Mouse (Mus musculus): Measurements from ENCODE around the gene Spns3. TPM values are rescaled to one million over a fixed set of nuclear protein-coding genes. Genes with fewer than 3 reads are reported as not detected.

Gene Spns3
- polyA plus RNA-seq, 1 experiment from 2014 or later, result 12.2 TPM

DNA sequence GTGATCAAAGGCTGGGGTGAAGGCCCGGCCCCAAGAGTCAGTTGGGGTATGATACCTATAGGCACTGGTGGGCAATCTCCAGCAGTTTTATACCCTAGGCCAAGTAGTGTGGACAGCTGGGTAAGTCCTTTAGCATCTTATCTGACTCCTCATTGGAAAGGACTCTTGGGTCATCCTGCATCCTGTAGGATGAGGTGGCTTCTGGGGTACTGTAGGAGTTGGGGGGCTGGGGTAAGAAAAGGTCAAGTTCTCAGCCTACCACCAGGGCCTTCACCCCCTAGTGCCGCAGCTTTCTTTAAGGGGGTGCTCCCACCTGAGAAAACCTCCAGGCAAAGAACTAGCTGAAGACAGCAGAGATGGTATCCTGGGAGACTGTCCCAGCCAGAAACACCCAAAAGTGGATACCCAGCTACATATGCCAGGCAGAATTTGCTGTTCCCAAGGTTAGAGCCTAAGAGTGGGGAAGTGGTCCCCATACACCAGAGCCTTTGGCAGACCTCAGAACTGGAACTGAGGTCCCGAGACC, 98.1 kb downstream of the Spns3 start:
- ATAC-seq, result no peak
- no peaks in the 10 kb centered on the region for H3K9me3 ChIP-seq (ENCODE audit: control insufficient read depth)
- 78% methylated on average over 3 of the region's 3 CpGs for WGBS

GRCm38 (mm10) chr11:72447475-72447874, 102.8 kb downstream of the Spns3 start:
- H3K27me3 ChIP-seq (replicated peaks; ENCODE audit: control insufficient read depth, insufficient read depth, low read length), result no peaks in the 10 kb centered on the region
- ATAC-seq, result no peak
- WGBS, result 83% methylated on average over 8 of the region's 8 CpGs

More for the DNA sequence above, 98.1 kb downstream of the Spns3 start:
- Histone ChIP-seq H3K4me3 (ENCODE audit: low read depth, low read length) (no peak overlapping the region), H3K4me2 (replicated peaks; ENCODE audit: low read depth) (no peak overlapping the region), H3K27me3 (replicated peaks; ENCODE audit: control insufficient read depth, insufficient read depth, low read length) (no peaks in the 10 kb centered on the region), H3K27ac (ENCODE audit: low read depth, low read length) (no peak overlapping the region), H3K4me1 (replicated peaks; ENCODE audit: control insufficient read depth, insufficient read depth, low read length) (no peaks in the 10 kb centered on the region), H3K9ac (ENCODE audit: low read depth, low read length) (no peak overlapping the region), H3K36me3 (ENCODE audit: control insufficient read depth, insufficient read depth) (peaks cover 66% of the 10 kb centered on the region)
- TF ChIP-seq CTCF (IDR thresholded peaks at IDR 0.05; ENCODE audit: low read depth), result no peak

DNA sequence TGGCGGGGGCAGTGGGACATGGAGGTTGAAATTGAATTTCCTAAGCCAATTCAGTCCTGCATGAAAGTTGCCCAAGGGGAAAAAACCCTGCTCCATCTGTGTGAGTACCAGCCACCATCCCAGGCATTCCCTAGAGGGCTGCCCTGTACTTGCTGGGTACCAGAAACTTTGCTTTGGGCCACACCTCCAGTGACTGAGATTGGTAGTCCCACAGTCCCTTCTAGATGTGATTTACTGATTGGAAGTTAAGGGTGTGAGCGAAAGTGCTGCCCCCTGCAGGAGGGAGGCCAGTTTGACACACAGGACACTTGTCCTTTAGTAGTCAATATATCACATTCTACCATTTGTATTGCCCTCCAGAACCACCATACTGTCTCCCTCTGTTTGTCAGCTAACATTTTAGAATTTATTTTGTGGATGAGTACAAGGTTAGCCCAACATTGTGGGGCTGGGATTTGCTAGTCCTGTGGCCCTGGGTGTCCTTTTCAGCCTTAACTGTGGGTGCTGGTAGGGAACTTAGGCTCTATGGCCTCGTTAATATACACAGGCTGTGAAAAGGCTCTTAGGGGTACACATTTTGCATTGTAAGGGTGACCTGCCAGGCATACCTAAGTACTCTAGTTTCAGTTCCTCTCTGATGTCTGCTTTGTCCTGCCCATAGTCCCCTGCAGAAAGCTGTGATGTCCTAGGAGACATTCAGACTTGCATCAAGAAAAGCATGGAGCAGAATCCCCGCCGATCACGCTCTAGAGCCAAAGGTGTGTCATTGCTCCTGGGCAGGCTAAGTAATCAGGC, 103.8 kb downstream of the Spns3 start:
- H3K9ac ChIP-seq (ENCODE audit: low read depth, low read length), result no peak overlapping the region
- peak; percentile 83 for TF ChIP-seq CTCF (IDR thresholded peaks at IDR 0.05; ENCODE audit: low read depth)
- 0 out of 2 replicates have a peak overlapping the region, but pooled peaks have one; percentile 7 for H3K27ac ChIP-seq (ENCODE audit: low read depth, low read length)

More at GRCm38 (mm10) chr11:72447475-72447874, 102.8 kb downstream of the Spns3 start:
- TF ChIP-seq CTCF (IDR thresholded peaks at IDR 0.05; ENCODE audit: low read depth), result peak; percentile 54
- H3K9ac ChIP-seq (ENCODE audit: low read depth, low read length), result no peak overlapping the region
- H3K9me3 ChIP-seq (ENCODE audit: control insufficient read depth), result no peaks in the 10 kb centered on the region
- H3K4me2 ChIP-seq (replicated peaks; ENCODE audit: low read depth), result no peak overlapping the region
- H3K27ac ChIP-seq (ENCODE audit: low read depth, low read length), result no peak overlapping the region
- peaks cover 100% of the 10 kb centered on the region for H3K36me3 ChIP-seq (ENCODE audit: control insufficient read depth, insufficient read depth)
- no peak overlapping the region for H3K4me3 ChIP-seq (ENCODE audit: low read depth, low read length)
- peaks cover under 1% of the 10 kb centered on the region; the same call in 1 of the 2 replicates for H3K4me1 ChIP-seq (replicated peaks; ENCODE audit: control insufficient read depth, insufficient read depth, low read length)

More for the DNA sequence above, 103.8 kb downstream of the Spns3 start:
- Histone ChIP-seq H3K27me3 (replicated peaks; ENCODE audit: control insufficient read depth, insufficient read depth, low read length) (no peaks in the 10 kb centered on the region), H3K4me2 (replicated peaks; ENCODE audit: low read depth) (no peak overlapping the region), H3K9me3 (ENCODE audit: control insufficient read depth) (no peaks in the 10 kb centered on the region), H3K4me1 (replicated peaks; ENCODE audit: control insufficient read depth, insufficient read depth, low read length) (peaks cover 7% of the 10 kb centered on the region; the same call in 1 of the 2 replicates), H3K4me3 (ENCODE audit: low read depth, low read length) (no peak overlapping the region), H3K36me3 (ENCODE audit: control insufficient read depth, insufficient read depth) (peaks cover 91% of the 10 kb centered on the region)
- ATAC-seq, result no peak
- 84% methylated on average over 6 of the region's 6 CpGs for WGBS

Other genes with a start within 250 kb of the Spns3 start
- gene Xaf1, start 248.9 kb downstream of the Spns3 start, polyA plus RNA-seq (2015; fragmentation: Nextera tagmentation; extraction: Ambion mirVana), result 56.1 and 59.9 TPM in 2 replicates
- gene Fbxo39, start 236.1 kb downstream of the Spns3 start, polyA plus RNA-seq (2015; fragmentation: Nextera tagmentation; extraction: Ambion mirVana), result not detected in 2 replicates
- gene Tekt1, start 188.1 kb downstream of the Spns3 start, polyA plus RNA-seq (2015; fragmentation: Nextera tagmentation; extraction: Ambion mirVana), result 0.08 TPM in 1 of 2 replicates, not detected in the other
- 7.8 and 8.1 TPM in 2 replicates for gene Smtnl2, start 138.8 kb downstream of the Spns3 start, polyA plus RNA-seq (2015; fragmentation: Nextera tagmentation; extraction: Ambion mirVana)
- gene Ggt6, start 115.0 kb downstream of the Spns3 start, polyA plus RNA-seq (2015; fragmentation: Nextera tagmentation; extraction: Ambion mirVana), result 8.1 and 8.6 TPM in 2 replicates
- gene Mybbp1a, start 109.2 kb downstream of the Spns3 start, polyA plus RNA-seq (2015; fragmentation: Nextera tagmentation; extraction: Ambion mirVana), result 37.3 and 40.7 TPM in 2 replicates
- 19.8 and 20.5 TPM in 2 replicates for gene Spns2, start 60.6 kb downstream of the Spns3 start, polyA plus RNA-seq (2015; fragmentation: Nextera tagmentation; extraction: Ambion mirVana)
- gene Ube2g1, start 56.8 kb upstream of the Spns3 start, polyA plus RNA-seq (2015; fragmentation: Nextera tagmentation; extraction: Ambion mirVana), result 34.2 and 36.2 TPM in 2 replicates
- 8.3 and 9.0 TPM in 2 replicates for gene Ankfy1, start 139.5 kb upstream of the Spns3 start, polyA plus RNA-seq (2015; fragmentation: Nextera tagmentation; extraction: Ambion mirVana)
- 3.1 and 4.0 TPM in 2 replicates for gene Cyb5d2, start 245.6 kb upstream of the Spns3 start, polyA plus RNA-seq (2015; fragmentation: Nextera tagmentation; extraction: Ambion mirVana)
- gene Zzef1, start 245.7 kb upstream of the Spns3 start, polyA plus RNA-seq (2015; fragmentation: Nextera tagmentation; extraction: Ambion mirVana), result 13.9 and 17.6 TPM in 2 replicates